Mouse (Mus musculus): ENCODE measurements around the gene Rusc1.

GRCm38 (mm10) chr3:89084133-89084532 lies 9.0 kb downstream of the Rusc1 start:
- TF ChIP-seq CTCF (IDR thresholded peaks at IDR 0.05; ENCODE audit: low read depth) (no peak), EP300 (optimal IDR thresholded peaks at IDR 0.05) (no peak)

All from stomach, postnatal 0 days (tissue).